Mouse (Mus musculus) liver, embryonic 14.5 days (tissue): ENCODE measurements around the gene Ssbp2.

Experiments
- CTCF ChIP-seq: IDR thresholded peaks from 2 replicates; pipeline ENCODE4 v1.5.1; 2016; ENCODE audit warnings: antibody characterized with exemption, low read depth, control low read depth
- EP300 ChIP-seq: IDR thresholded peaks from 2 replicates; pipeline ENCODE4 v1.6.1; 2016; ENCODE audit warnings: antibody characterized with exemption, low read depth

GRCm38 (mm10) chr13:91605043-91605840, 145.2 kb downstream of the Ssbp2 start:
- TF ChIP-seq CTCF = no peak
- no peak for TF ChIP-seq EP300
